Mouse (Mus musculus): ENCODE measurements around the gene Dgke. TPM values are rescaled to one million over a fixed set of nuclear protein-coding genes. Genes with fewer than 3 reads are reported as not detected.
"Not testable (repeated sequence)": the region's sequence is repeated elsewhere in the genome, so short reads cannot be mapped to it uniquely, and the experiment has no call there.

Dgke gene
- polyA plus RNA-seq, 1 experiment, result 5.7 TPM

DNA sequence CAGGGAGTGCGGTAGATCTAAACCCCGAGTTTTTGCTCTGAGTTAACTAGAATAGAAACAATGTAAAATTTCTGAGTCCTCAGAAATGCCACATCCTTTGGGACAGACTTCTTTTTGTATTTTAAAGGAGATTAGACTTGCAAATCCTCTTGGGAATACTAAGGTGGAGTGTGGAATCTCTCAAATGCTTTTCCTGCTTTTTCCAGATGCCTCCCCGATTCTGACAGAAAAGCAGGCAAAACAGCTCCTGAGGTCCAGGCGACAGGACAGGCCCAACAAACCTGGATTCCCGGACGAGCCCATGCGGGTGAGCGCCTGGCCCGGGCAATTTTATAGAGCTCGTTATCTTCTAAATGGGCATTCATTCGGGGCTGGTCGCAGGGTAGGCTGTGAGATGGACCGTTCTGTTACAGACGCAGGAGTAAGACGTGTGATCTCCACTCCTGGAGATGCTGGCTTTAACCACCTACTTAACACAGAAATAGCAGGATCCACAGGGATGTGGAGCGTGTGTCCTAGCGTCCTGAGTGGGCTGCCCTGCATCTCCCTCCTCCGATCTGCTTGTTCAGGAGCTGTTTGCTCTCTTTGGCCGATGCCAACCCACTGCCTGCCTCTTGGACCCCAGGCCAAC is 8.2 kb upstream of the Dgke start:
- no peak for DNase-seq (ENCODE audit: low spot score)

- DNase-seq (ENCODE audit: low spot score), result no peak
Measured at GRCm38 (mm10) chr11:89073541-89073940, 6.9 kb upstream of the Dgke start, which contains the start of gene Gm525. Gm525 (plus strand) TSS chr11:89073841.

DNA sequence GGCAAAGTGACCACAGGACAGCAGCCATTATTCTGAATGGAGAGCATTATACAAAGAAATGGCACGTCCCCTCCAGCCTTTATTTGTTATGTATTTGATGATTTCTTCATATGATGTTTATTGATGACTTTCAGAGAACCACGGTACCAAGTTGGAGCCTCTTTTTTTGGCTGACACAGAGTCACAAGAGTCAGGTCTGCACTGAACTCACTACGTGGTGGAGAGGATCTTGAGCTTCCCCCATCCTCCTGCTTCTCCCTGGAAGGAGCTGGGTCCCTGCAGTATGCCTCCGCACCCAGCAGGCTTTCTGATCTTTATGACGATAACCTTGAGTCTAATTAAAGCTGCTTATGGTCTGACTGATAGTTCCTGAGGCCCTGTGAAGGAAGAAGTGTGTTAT is 4.9 kb upstream of the Dgke start:
- DNase-seq (ENCODE audit: low spot score), result no peak

DNA sequence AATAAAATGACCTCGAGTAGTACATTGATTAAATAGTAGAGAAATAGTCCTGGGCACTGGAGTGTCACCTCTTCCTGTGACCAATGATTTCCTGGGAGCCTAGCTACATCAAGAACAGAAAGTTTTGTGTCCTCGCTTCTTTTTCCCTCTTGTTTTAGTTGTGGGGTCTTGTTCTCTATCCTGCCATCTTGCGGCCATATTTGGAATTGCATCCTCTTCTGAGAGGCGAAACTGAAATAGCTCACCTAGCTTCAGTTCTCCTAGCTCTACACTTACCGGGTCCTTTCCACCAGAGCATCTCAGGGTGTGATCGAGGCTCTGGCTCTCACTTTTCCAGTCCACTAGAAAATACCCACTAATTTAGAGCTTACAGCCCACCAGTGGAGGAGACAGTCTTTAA is 2.7 kb upstream of the Dgke start:
- DNase-seq (ENCODE audit: low spot score), result no peak

GRCm38 (mm10) chr11:89068649-89069048 is 2.0 kb upstream of the Dgke start:
- DNase-seq (ENCODE audit: low spot score), result no peak

- DNase-seq (ENCODE audit: low spot score), result no peak
Measured at GRCm38 (mm10) chr11:89067871-89068490, 1.3 kb upstream of the Dgke start.

- no peak for DNase-seq (ENCODE audit: low spot score)
Measured at GRCm38 (mm10) chr11:89067301-89067822, 712 bp upstream of the Dgke start.

DNA sequence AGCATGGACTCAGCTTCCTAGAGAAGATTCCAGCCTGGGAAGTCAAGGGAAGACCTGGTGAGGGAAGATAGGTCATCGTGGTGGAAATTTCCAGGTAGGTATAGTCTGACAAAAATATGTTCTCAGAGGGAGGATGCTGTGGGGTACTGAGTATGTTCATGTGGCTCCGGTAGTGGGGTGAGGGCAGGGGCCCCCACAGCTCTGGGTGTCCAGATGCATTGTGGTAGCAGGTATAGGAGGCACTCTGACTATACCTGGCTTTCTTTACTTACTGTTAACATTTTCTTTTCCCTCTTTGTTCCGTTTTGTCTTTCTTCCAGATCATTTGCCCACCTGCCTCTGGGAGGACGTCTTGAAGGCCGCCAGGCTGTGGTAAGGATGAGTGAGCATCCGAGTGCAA is 524 bp downstream of the Dgke start:
- no peak for DNase-seq (ENCODE audit: low spot score)

- DNase-seq (ENCODE audit: low spot score), result no peak
Measured at GRCm38 (mm10) chr11:89065297-89065696, 1.4 kb downstream of the Dgke start.

DNA sequence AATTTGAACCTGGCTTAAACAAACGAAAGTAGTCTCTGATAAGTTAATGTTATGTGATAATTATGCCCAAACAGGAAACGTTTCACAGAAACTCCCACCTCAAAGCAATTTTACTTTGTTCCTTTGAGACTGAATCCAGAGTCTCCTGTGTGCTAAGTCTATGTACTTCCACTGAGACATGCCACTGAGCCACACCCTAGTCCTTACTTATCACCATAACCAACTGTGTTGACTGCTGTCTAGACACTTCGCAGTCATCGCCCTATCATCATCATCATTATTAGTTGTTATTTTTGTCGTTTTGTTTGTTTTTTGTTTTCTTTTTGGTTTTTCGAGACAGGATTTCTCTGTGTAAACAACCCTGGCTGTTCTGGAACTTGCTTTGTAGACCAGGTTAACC is 2.3 kb downstream of the Dgke start:
- DNase-seq (ENCODE audit: low spot score), result no peak

GRCm38 (mm10) chr11:89061362-89061761 is 5.3 kb downstream of the Dgke start:
- DNase-seq (ENCODE audit: low spot score), result no peak

GRCm38 (mm10) chr11:89060423-89061089 is 6.1 kb downstream of the Dgke start:
- DNase-seq (ENCODE audit: low spot score), result peak; percentile 79

DNA sequence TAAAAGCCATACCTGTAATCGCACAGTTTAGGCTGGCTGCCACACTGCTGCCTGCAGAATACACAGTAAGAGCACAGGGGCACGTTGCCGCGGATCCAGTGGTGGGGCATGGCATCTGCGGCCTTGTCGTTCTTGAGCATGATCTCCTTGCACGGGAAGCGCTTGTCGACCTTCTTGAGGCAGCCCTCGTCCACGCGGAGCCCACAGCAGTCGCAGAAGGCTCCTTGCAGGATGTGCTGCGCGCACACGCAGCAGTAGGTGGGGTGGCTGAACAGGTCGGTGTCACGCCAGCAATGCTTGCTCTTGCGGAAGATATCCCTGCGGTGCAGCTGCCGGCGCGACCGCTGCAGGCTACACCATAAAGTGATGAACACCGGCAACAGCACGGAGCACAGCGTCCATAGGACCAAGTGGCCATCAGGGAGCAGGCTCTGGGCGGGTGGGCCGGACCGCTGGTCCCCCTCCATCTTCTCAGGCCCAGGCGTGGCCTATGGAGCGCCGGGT is 6.7 kb downstream of the Dgke start:
- DNase-seq (ENCODE audit: low spot score), result no peak

DNA sequence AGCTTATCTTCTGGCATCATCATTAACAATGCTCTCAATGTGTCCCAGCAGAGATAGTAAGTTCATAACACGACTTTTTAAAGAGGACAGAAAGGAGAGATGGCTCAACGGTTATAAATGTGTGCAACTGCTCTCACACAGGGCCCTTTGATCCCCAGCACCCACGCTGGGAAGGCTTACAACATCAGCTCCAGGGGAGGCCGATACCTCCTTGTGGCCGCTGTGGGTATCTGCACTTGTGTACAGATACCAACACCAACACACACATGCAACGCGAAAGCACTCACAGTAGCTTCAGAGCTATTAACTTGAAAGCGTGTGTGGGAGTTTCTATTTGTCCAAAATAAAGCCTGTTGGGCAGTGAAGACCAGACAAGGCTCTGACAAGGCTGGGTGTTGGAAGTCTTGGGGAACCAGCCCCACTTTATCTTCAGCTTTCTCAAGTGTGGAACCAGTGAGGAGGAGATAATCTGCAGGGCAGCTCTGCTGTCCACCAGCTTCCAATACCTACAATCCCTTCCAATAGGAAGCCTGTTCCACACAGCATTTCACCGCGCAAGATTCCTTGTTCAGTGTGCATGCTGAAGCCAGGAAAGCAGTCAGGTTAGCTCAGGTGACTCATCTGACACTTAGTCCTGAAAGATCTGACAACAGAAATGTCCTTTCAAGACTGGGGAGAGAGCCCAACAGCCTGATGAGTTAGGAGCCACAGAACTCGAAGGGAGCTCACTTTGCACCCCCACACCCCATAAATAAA is 8.0 kb downstream of the Dgke start:
- no peak for DNase-seq (ENCODE audit: low spot score)

DNA sequence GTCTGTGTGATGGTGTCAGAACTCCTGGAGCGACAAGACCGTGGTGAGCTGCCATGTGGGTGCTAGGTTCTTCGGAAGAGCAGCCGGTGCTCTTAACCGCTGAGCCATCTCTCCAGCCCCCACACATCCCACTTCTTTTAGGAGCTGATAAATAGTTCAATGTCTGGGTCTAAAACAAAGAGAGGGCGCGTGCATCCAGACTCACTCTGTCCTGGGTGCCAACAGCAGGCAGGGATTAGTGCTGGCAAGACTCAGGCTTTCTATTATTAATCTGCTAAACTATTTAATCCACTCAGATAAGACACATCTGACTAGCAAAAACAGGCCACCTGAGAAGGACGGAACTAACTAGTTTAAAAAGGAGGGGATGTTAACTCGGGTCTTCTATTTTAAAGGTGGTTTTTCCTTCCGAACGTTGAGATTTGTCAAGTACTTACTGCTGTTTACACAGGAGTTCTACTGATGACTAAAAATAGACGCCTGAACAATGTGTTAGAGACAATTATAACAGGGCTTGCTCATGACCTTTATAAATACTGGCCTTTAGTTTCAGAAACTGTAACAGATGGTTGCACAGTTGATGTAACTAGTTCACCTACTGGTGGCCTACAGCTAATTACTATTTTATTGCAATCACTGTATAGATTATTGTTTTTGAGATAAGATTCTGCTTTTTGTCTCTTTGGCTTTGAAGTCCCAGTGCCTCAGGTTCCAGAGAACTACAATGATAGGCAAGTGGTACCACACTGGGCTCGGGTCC is 10.5 kb downstream of the Dgke start:
- no peak for DNase-seq (ENCODE audit: low spot score)

GRCm38 (mm10) chr11:89051767-89052166 is 14.9 kb downstream of the Dgke start:
- no peak for DNase-seq (ENCODE audit: low spot score)

DNA sequence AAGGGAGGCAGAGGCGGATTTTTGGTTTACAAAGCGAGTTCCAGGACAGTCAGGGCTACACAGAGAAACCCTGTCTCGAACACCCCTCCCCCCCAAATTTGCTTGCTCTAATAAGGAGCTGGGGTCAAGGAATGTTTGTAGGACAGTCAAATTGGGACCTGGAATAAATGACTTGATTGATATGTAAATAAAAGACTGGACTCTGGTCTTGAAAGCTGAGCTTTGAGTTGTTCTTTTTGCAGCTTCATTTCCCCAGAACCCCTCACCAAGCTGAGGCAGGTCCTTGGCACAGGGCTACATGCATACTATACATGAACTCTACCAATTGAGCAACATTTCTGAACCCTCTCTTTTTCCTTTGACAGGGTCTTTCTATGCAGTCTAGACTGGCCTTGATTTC is 20.6 kb downstream of the Dgke start:
- DNase-seq (ENCODE audit: low spot score), result no peak

DNA sequence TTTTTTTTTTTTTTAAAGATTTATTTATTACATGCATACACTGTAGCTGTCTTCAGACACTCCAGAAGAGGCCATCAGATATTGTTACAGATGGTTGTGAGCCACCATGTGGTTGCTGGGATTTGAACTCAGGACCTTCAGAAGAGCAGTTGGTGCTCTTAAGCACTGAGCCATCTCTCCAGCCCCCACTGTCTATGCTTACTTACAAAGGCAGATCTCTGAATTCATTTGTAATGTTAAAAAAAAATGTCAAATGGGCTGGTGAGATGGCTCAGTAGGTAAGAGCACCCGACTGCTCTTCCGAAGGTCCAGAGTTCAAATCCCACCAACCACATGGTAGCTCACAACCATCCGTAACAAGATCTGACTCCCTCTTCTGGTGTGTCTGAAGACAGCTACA is 21.1 kb downstream of the Dgke start:
- not testable (repeated sequence) for DNase-seq (ENCODE audit: low spot score)

GRCm38 (mm10) chr11:89043046-89043445 is 23.6 kb downstream of the Dgke start:
- no peak for DNase-seq (ENCODE audit: low spot score)

GRCm38 (mm10) chr11:89041073-89041472 is 25.6 kb downstream of the Dgke start:
- not testable (repeated sequence) for DNase-seq (ENCODE audit: low spot score)

GRCm38 (mm10) chr11:89039325-89039724 is 27.3 kb downstream of the Dgke start:
- no peak for DNase-seq (ENCODE audit: low spot score)
